Mouse (Mus musculus): ENCODE results near the gene Atxn1. TPM values are rescaled to one million over a fixed set of nuclear protein-coding genes. Genes with fewer than 3 reads are reported as not detected.

Gene Atxn1
- total and polyA plus RNA-seq, 3 experiments, result 9.4 to 61.0 (median 25.0) TPM

GRCm38 (mm10) chr13:45880543-45880845 lies 84.3 kb downstream of the Atxn1 start:
- TF ChIP-seq CTCF (IDR thresholded peaks at IDR 0.05; ENCODE audit: low read depth, low read length), result no peak
- TF ChIP-seq POLR2AphosphoS5 (IDR thresholded peaks at IDR 0.05; ENCODE audit: insufficient replicate concordance, low read depth, low read length), result no peak
- no peak for TF ChIP-seq GATA1 (IDR thresholded peaks at IDR 0.05; ENCODE audit: borderline replicate concordance, low read length)
- TF ChIP-seq TAL1 (conservative IDR thresholded peaks at IDR 0.05; ENCODE audit: low read depth, low read length), result no peak
- no peak for TF ChIP-seq GATA2 (IDR thresholded peaks at IDR 0.05; ENCODE audit: borderline replicate concordance, low read depth, low read length)
- H3K4me3 ChIP-seq (ENCODE audit: low read depth, low read length), result no peak overlapping the region

GRCm38 (mm10) chr13:45879746-45880542 lies 84.9 kb downstream of the Atxn1 start:
- Histone ChIP-seq H3K36me3 (replicated peaks) (peaks cover 55% of the 10 kb centered on the region), H3K4me3 (ENCODE audit: low read depth, low read length) (no peak overlapping the region), H3K27me3 (ENCODE audit: insufficient read depth, low read length) (no peaks in the 10 kb centered on the region), H3K9me3 (replicated peaks) (no peaks in the 10 kb centered on the region), H3K4me1 (ENCODE audit: insufficient read depth, low read depth, low read length) (peaks cover 72% of the 10 kb centered on the region)
- no peak for DNase-seq (ENCODE audit: low spot score)
- no peak for ATAC-seq (ENCODE audit: extremely low read depth, insufficient number of reproducible peaks, low FRiP score, poor library complexity, severe bottlenecking)
- TF ChIP-seq TAL1 (conservative IDR thresholded peaks at IDR 0.05; ENCODE audit: low read depth, low read length), result no peak
- TF ChIP-seq GATA1 (IDR thresholded peaks at IDR 0.05; ENCODE audit: borderline replicate concordance, low read length), result no peak
- TF ChIP-seq CTCF (IDR thresholded peaks at IDR 0.05; ENCODE audit: low read depth, low read length), result no peak
- no peak for TF ChIP-seq POLR2AphosphoS5 (IDR thresholded peaks at IDR 0.05; ENCODE audit: insufficient replicate concordance, low read depth, low read length)
- TF ChIP-seq GATA2 (IDR thresholded peaks at IDR 0.05; ENCODE audit: borderline replicate concordance, low read depth, low read length), result no peak

More at GRCm38 (mm10) chr13:45880543-45880845, 84.3 kb downstream of the Atxn1 start:
- no peaks in the 10 kb centered on the region for H3K27me3 ChIP-seq (ENCODE audit: insufficient read depth, low read length)
- no peak for DNase-seq (ENCODE audit: low spot score)
- peaks cover 50% of the 10 kb centered on the region for H3K36me3 ChIP-seq (replicated peaks)
- H3K9me3 ChIP-seq (replicated peaks), result no peaks in the 10 kb centered on the region
- peaks cover 71% of the 10 kb centered on the region for H3K4me1 ChIP-seq (ENCODE audit: insufficient read depth, low read depth, low read length)
- no peak for ATAC-seq (ENCODE audit: extremely low read depth, insufficient number of reproducible peaks, low FRiP score, poor library complexity, severe bottlenecking)

GRCm38 (mm10) chr13:45876939-45877338 lies 87.9 kb downstream of the Atxn1 start:
- Histone ChIP-seq H3K4me3 (ENCODE audit: low read depth, low read length) (no peak overlapping the region), H3K27me3 (ENCODE audit: insufficient read depth, low read length) (no peaks in the 10 kb centered on the region), H3K36me3 (replicated peaks) (peaks cover 48% of the 10 kb centered on the region), H3K4me1 (ENCODE audit: insufficient read depth, low read depth, low read length) (peaks cover 70% of the 10 kb centered on the region), H3K9me3 (replicated peaks) (no peaks in the 10 kb centered on the region)
- no peak for DNase-seq (ENCODE audit: low spot score)
- TF ChIP-seq CTCF (IDR thresholded peaks at IDR 0.05; ENCODE audit: low read depth, low read length), result no peak
- TF ChIP-seq TAL1 (conservative IDR thresholded peaks at IDR 0.05; ENCODE audit: low read depth, low read length), result no peak
- TF ChIP-seq GATA1 (IDR thresholded peaks at IDR 0.05; ENCODE audit: borderline replicate concordance, low read length), result no peak
- no peak for TF ChIP-seq POLR2AphosphoS5 (IDR thresholded peaks at IDR 0.05; ENCODE audit: insufficient replicate concordance, low read depth, low read length)
- no peak for TF ChIP-seq GATA2 (IDR thresholded peaks at IDR 0.05; ENCODE audit: borderline replicate concordance, low read depth, low read length)
- no peak for ATAC-seq (ENCODE audit: extremely low read depth, insufficient number of reproducible peaks, low FRiP score, poor library complexity, severe bottlenecking)

- DNase-seq (ENCODE audit: low spot score) (no peak), ATAC-seq (ENCODE audit: extremely low read depth, insufficient number of reproducible peaks, low FRiP score, poor library complexity, severe bottlenecking) (no peak)
- TF ChIP-seq CTCF (IDR thresholded peaks at IDR 0.05; ENCODE audit: low read depth, low read length) (no peak), TAL1 (conservative IDR thresholded peaks at IDR 0.05; ENCODE audit: low read depth, low read length) (no peak), GATA2 (IDR thresholded peaks at IDR 0.05; ENCODE audit: borderline replicate concordance, low read depth, low read length) (no peak), GATA1 (IDR thresholded peaks at IDR 0.05; ENCODE audit: borderline replicate concordance, low read length) (no peak), POLR2AphosphoS5 (IDR thresholded peaks at IDR 0.05; ENCODE audit: insufficient replicate concordance, low read depth, low read length) (no peak)
- Histone ChIP-seq H3K4me3 (ENCODE audit: low read depth, low read length) (no peak overlapping the region), H3K36me3 (replicated peaks) (peaks cover 48% of the 10 kb centered on the region), H3K4me1 (ENCODE audit: insufficient read depth, low read depth, low read length) (peaks cover 69% of the 10 kb centered on the region), H3K9me3 (replicated peaks) (no peaks in the 10 kb centered on the region), H3K27me3 (ENCODE audit: insufficient read depth, low read length) (no peaks in the 10 kb centered on the region)
These were observed 88.4 kb downstream of the Atxn1 start for GRCm38 (mm10) chr13:45876368-45876760.

GRCm38 (mm10) chr13:45875686-45876367 lies 89.0 kb downstream of the Atxn1 start:
- DNase-seq (ENCODE audit: low spot score), result no peak
- H3K36me3 ChIP-seq (replicated peaks), result peaks cover 48% of the 10 kb centered on the region
- H3K4me3 ChIP-seq (ENCODE audit: low read depth, low read length), result no peak overlapping the region
- ATAC-seq (ENCODE audit: extremely low read depth, insufficient number of reproducible peaks, low FRiP score, poor library complexity, severe bottlenecking), result no peak
- H3K9me3 ChIP-seq (replicated peaks), result no peaks in the 10 kb centered on the region
- H3K27me3 ChIP-seq (ENCODE audit: insufficient read depth, low read length), result no peaks in the 10 kb centered on the region
- H3K4me1 ChIP-seq (ENCODE audit: insufficient read depth, low read depth, low read length), result peaks cover 74% of the 10 kb centered on the region
- TF ChIP-seq CTCF (IDR thresholded peaks at IDR 0.05; ENCODE audit: low read depth, low read length) (no peak), GATA1 (IDR thresholded peaks at IDR 0.05; ENCODE audit: borderline replicate concordance, low read length) (no peak), POLR2AphosphoS5 (IDR thresholded peaks at IDR 0.05; ENCODE audit: insufficient replicate concordance, low read depth, low read length) (no peak), GATA2 (IDR thresholded peaks at IDR 0.05; ENCODE audit: borderline replicate concordance, low read depth, low read length) (no peak), TAL1 (conservative IDR thresholded peaks at IDR 0.05; ENCODE audit: low read depth, low read length) (no peak)

- no peak for DNase-seq (ENCODE audit: low spot score)
- H3K4me1 ChIP-seq (ENCODE audit: insufficient read depth, low read depth, low read length), result peaks cover 84% of the 10 kb centered on the region
- H3K4me3 ChIP-seq (ENCODE audit: low read depth, low read length), result no peak overlapping the region
- peaks cover 42% of the 10 kb centered on the region for H3K36me3 ChIP-seq (replicated peaks)
- TF ChIP-seq CTCF (IDR thresholded peaks at IDR 0.05; ENCODE audit: low read depth, low read length) (no peak), POLR2AphosphoS5 (IDR thresholded peaks at IDR 0.05; ENCODE audit: insufficient replicate concordance, low read depth, low read length) (no peak), GATA1 (IDR thresholded peaks at IDR 0.05; ENCODE audit: borderline replicate concordance, low read length) (no peak), GATA2 (IDR thresholded peaks at IDR 0.05; ENCODE audit: borderline replicate concordance, low read depth, low read length) (no peak), TAL1 (conservative IDR thresholded peaks at IDR 0.05; ENCODE audit: low read depth, low read length) (no peak)
- no peaks in the 10 kb centered on the region for H3K27me3 ChIP-seq (ENCODE audit: insufficient read depth, low read length)
- ATAC-seq (ENCODE audit: extremely low read depth, insufficient number of reproducible peaks, low FRiP score, poor library complexity, severe bottlenecking), result no peak
- no peaks in the 10 kb centered on the region for H3K9me3 ChIP-seq (replicated peaks)
These were observed 90.6 kb downstream of the Atxn1 start for GRCm38 (mm10) chr13:45874196-45874595.
